ENCODE assay signal across 24 mouse cellular contexts in the genomic region with DNA sequence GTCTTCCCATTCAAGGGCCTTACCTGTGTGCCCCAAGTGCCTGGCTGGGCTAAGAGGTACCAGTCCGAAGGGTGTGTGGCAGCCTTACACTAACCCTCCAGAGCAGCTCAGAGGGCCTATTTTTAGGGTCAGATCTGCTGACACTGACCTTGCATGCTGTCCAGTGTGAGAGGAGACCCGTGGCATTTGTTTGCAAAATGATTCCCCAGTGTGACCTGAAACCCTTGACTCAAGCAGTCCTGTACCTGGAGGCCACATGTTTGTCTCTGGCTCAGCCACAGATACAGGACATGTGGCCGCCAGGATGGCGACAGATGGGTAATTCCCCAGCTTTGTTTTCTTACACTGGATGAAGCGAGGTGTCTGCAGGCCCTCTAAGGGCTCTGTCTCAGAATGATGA. TPM values are rescaled to one million over a fixed set of nuclear protein-coding genes. Genes with fewer than 3 reads are reported as not detected.
DNase-seq lines count a peak whose midpoint lies in the region; ATAC-seq lines count a peak whose summit lies in the region.
"Had no signal": no experiment of that assay in that cellular context is flagged by ENCODE, and none has a peak within 500 bp of the region (broad histone marks: within the 10 kb centered on the region; RNA-seq: fewer than 3 reads in every experiment).

A gene (minus strand): TSS at position 91 of the 400 bp plus-strand sequence.

- H3K9me3 ChIP-seq in intestine, embryonic 16.5 days (ENCODE audit: control insufficient read depth, low read length) = no peaks in the 10 kb centered on the region
- H3K9me3 ChIP-seq: embryonic facial prominence, embryonic 13.5 days; forebrain, embryonic 12.5 days; G1E; heart, embryonic 12.5 days; hindbrain, embryonic 15.5 days had no signal

- no peak within 1 kb of the TSS for H3K4me2 ChIP-seq in intestine, embryonic 16.5 days (ENCODE audit: low read depth, low read length)
- H3K4me2 ChIP-seq: embryonic facial prominence, embryonic 13.5 days; forebrain, embryonic 12.5 days; heart, embryonic 12.5 days; hindbrain, embryonic 15.5 days had no signal

- ATAC-seq in intestine, embryonic 16.5 days = no peak
- ATAC-seq: CD4-positive, CD25-positive, alpha-beta regulatory T cell, adult 4 months; forebrain, embryonic 16.5 days; inflammation-experienced regulatory T-cells, adult 6 months had no signal

- no peak within 1 kb of the TSS for H3K27ac ChIP-seq in intestine, embryonic 16.5 days (ENCODE audit: low read length)
- H3K27ac ChIP-seq: embryonic facial prominence, embryonic 13.5 days; forebrain, embryonic 12.5 days; heart, adult 2 months; hindbrain, embryonic 15.5 days had no signal

- DNase-seq in embryo, embryonic 10 days (ENCODE audit: low spot score) = peak; percentile 30
- DNase-seq in embryo, embryonic 10.5 days (ENCODE audit: low spot score) = no peak
- DNase-seq in gastrocnemius, postnatal 10 days = no peak
- no peak for DNase-seq in gastrocnemius, postnatal 4 days (ENCODE audit: low spot score in 2 of 2)
- DNase-seq in spleen, postnatal 14 days (ENCODE audit: low spot score in 2 of 2) = no peak
- DNase-seq in left cerebral cortex, adult 9 months (ENCODE audit: low spot score in 2 of 2) = no peak
- DNase-seq: adrenal gland, adult 8-10 months; adrenal gland, postnatal 36 days; B cell, adult 2 months; cerebellum, adult 2 months; cerebellum, postnatal 10 days; heart, adult 2 months; kidney, adult 11 months had no signal

- no peaks in the 10 kb centered on the region for H3K4me1 ChIP-seq in intestine, embryonic 16.5 days (ENCODE audit: control insufficient read depth, insufficient read depth, low read length)
- H3K4me1 ChIP-seq: hindbrain, embryonic 15.5 days had no signal

- H3K9ac ChIP-seq in intestine, embryonic 16.5 days (ENCODE audit: low read depth, low read length) = no peak within 1 kb of the TSS
- H3K9ac ChIP-seq: embryonic facial prominence, embryonic 13.5 days; forebrain, embryonic 12.5 days; heart, embryonic 12.5 days; hindbrain, embryonic 15.5 days had no signal

- no peaks in the 10 kb centered on the region for H3K36me3 ChIP-seq in intestine, embryonic 16.5 days (ENCODE audit: control insufficient read depth, insufficient read depth, low read length)
- H3K36me3 ChIP-seq: embryonic facial prominence, embryonic 13.5 days; forebrain, embryonic 12.5 days; G1E; heart, embryonic 12.5 days; hindbrain, embryonic 15.5 days had no signal

- WGBS in intestine, embryonic 16.5 days = 74% methylated on average over 5 of the region's 5 CpGs

- H3K4me3 ChIP-seq in intestine, embryonic 16.5 days (ENCODE audit: low read length) = no peak within 1 kb of the TSS
- H3K4me3 ChIP-seq: embryonic facial prominence, embryonic 13.5 days; forebrain, embryonic 12.5 days; heart, adult 2 months; heart, embryonic 12.5 days; hindbrain, embryonic 15.5 days had no signal

- no peaks in the 10 kb centered on the region for H3K27me3 ChIP-seq in intestine, embryonic 16.5 days (replicated peaks; ENCODE audit: control insufficient read depth, insufficient read depth, low read length)
- H3K27me3 ChIP-seq: embryonic facial prominence, embryonic 13.5 days; heart, embryonic 12.5 days; hindbrain, embryonic 15.5 days had no signal

RNA-seq across cellular contexts. Expression of the gene that starts here (rescaled TPM):
- total RNA-seq in gastrocnemius, postnatal 10 days (2021) = 10 to 100 TPM; 58.3 to 74.2 TPM
- 10 to 100 TPM; 21.4 to 27.1 TPM for total RNA-seq in gastrocnemius, postnatal 4 days (2021)
- not detected in 2 replicates for polyA plus RNA-seq in intestine, embryonic 16.5 days (2015; fragmentation: Nextera tagmentation; extraction: Ambion mirVana)
- total RNA-seq: G1E; heart, adult 2 months; heart, postnatal 25 days had no signal
- polyA plus RNA-seq: CD4-positive, CD25-positive, alpha-beta regulatory T cell, adult 4 months; cerebellum, adult 2 months; forebrain, embryonic 12.5 days; G1E; hindbrain, embryonic 11.5 days; inflammation-experienced regulatory T-cells, adult 6 months had no signal
